Mouse (Mus musculus): ENCODE results near the gene Acsm4.

DNA sequence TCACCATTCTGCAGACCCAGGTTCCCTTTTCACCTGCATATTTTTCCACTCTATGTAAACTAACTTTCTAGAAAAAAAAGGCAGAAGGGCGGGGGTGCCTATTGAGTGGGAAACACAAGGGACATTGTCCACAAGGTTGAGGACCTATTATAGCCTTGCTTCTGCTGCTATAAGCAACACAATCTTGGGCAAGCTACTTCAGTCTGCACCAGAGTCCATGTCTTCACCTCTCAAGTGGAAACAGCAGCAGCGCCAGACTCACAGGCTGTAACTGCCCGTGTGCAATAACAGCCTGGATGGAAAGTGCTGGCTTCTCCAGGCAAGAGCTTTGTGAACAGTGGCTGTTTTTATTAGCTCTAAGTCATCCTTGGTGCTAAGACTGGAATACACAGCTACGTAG, 2.5 kb downstream of the Acsm4 start:
- TF ChIP-seq CTCF (IDR thresholded peaks at IDR 0.05; ENCODE audit: control insufficient read depth, insufficient read depth, insufficient replicate concordance, low read depth, low read length) (no peak), POLR2A (IDR thresholded peaks at IDR 0.05; ENCODE audit: control insufficient read depth, low read depth, low read length) (no peak)
